Mouse (Mus musculus) gastrocnemius, postnatal 36 days (tissue): ENCODE results near the gene Olfr961. TPM values are rescaled to one million over a fixed set of nuclear protein-coding genes. Genes with fewer than 3 reads are reported as not detected.

ENCODE experiments used
- total RNA-seq, 2 experiments: library from RNA; stranded (reverse); gene quantifications; 2 replicates each; pipeline ENCODE4 v1.2.3; 2021

Gene Olfr961
- total RNA-seq, 2 experiments from 2014 or later: not detected

Other genes starting within 250 kb of the Olfr961 start
- gene Olfr952, start 217.9 kb upstream of the Olfr961 start, total RNA-seq: not detected
- not detected for gene Olfr954, start 188.4 kb upstream of the Olfr961 start, total RNA-seq
- not detected for gene Olfr955, start 173.1 kb upstream of the Olfr961 start, total RNA-seq
- gene Olfr44, start 151.1 kb upstream of the Olfr961 start, total RNA-seq: not detected
- not detected for gene Olfr957, start 129.3 kb upstream of the Olfr961 start, total RNA-seq
- not detected for gene Olfr958, start 91.0 kb upstream of the Olfr961 start, total RNA-seq
- not detected for gene Olfr959, start 69.5 kb upstream of the Olfr961 start, total RNA-seq
- 1 to 10 TPM in 1 of 2 experiments, under 1 TPM in 1; 0.92 to 1.3 TPM for gene AW551984, start 40.7 kb upstream of the Olfr961 start, total RNA-seq
- not detected for gene Olfr148, start 34.4 kb upstream of the Olfr961 start, total RNA-seq
- gene Olfr960, start 23.7 kb upstream of the Olfr961 start, total RNA-seq: not detected
- gene Olfr963, start 22.1 kb downstream of the Olfr961 start, total RNA-seq: not detected
- not detected for gene Olfr149, start 62.0 kb downstream of the Olfr961 start, total RNA-seq
- gene Olfr965, start 66.3 kb downstream of the Olfr961 start, total RNA-seq: not detected
- gene Olfr150, start 85.9 kb downstream of the Olfr961 start, total RNA-seq: not detected
- gene Olfr967, start 101.2 kb downstream of the Olfr961 start, total RNA-seq: not detected
- gene Olfr968, start 138.2 kb downstream of the Olfr961 start, total RNA-seq: not detected
- gene Olfr969, start 145.9 kb downstream of the Olfr961 start, total RNA-seq: not detected
- gene Olfr970, start 163.8 kb downstream of the Olfr961 start, total RNA-seq: not detected
- gene Olfr971, start 191.8 kb downstream of the Olfr961 start, total RNA-seq: not detected
- gene Olfr972, start 221.3 kb downstream of the Olfr961 start, total RNA-seq: not detected